Mouse (Mus musculus) v-Abl transformed pro-B cells (cell line): ENCODE results near the gene Gm21861.
"Not testable (repeated sequence)": the region's sequence is repeated elsewhere in the genome, so short reads cannot be mapped to it uniquely, and the experiment has no call there.

ENCODE experiments used
- in situ Hi-C, 2 experiments: fragments of 400-800 bp; cut with MboI; formaldehyde crosslinking; loops; one replicate each; pipeline ENCODE4 v1.15.1; 2025; ENCODE audit not compliant: unreplicated experiment in 2 of 2

Gm21861 gene

GRCm38 (mm10) chrY:58814497-58814896 is at the start of gene Gm21861:
TSS of gene Gm21861 (minus strand) at chrY:58814597.
- in situ Hi-C loops, result not testable (repeated sequence)
